Mouse (Mus musculus) left cerebral cortex, adult 2 months (tissue): ENCODE measurements around the gene Pip4k2b. TPM values are rescaled to one million over a fixed set of nuclear protein-coding genes. Genes with fewer than 3 reads are reported as not detected.

ENCODE experiments used
- DNase-seq, 2 experiments: peaks; one replicate each; pipeline ENCODE4 v3.0.0; 2021 to 2022; ENCODE audit warnings: low spot score in 2 of 2, mixed read lengths in 1 of 2; ENCODE audit errors: extremely low spot score in 1 of 2
- H3K27ac ChIP-seq: fragments of 200-600 bp; 2 replicates; pipeline ENCODE4 v1.8.1; 2022
- H3K4me3 ChIP-seq: fragments of 200-600 bp; 2 replicates; pipeline ENCODE4 v1.8.1; 2022
- CTCF ChIP-seq: fragments of 200-600 bp; IDR thresholded peaks from 2 replicates; pipeline ENCODE4 v1.8.1; 2022; ENCODE audit warnings: antibody characterized with exemption, mild to moderate bottlenecking, moderate library complexity
- intact Hi-C: fragments of 180-260 bp; cut with DNase I; formaldehyde crosslinking; loops from one replicate; pipeline ENCODE4 v1.15.1; 2025
- total RNA-seq, 2 experiments: library from RNA; stranded (reverse); gene quantifications; 2 replicates each; pipeline ENCODE4 v1.2.3; 2021

Gene Pip4k2b
- total RNA-seq, 2 experiments from 2014 or later = 114 to 117 TPM

GRCm38 (mm10) chr11:97697891-97698529 is 46.5 kb downstream of the Pip4k2b start:
- no peak for TF ChIP-seq CTCF
- peak overlapping the region; percentile 85 for H3K27ac ChIP-seq
- intact Hi-C loops = loop anchor here (5.0 kb wide), 1 partner anchor 36 kb away; the partner anchor contains the start of gene Mllt6
- DNase-seq = no peak
- H3K4me3 ChIP-seq = peak overlapping the region; percentile 78

DNA sequence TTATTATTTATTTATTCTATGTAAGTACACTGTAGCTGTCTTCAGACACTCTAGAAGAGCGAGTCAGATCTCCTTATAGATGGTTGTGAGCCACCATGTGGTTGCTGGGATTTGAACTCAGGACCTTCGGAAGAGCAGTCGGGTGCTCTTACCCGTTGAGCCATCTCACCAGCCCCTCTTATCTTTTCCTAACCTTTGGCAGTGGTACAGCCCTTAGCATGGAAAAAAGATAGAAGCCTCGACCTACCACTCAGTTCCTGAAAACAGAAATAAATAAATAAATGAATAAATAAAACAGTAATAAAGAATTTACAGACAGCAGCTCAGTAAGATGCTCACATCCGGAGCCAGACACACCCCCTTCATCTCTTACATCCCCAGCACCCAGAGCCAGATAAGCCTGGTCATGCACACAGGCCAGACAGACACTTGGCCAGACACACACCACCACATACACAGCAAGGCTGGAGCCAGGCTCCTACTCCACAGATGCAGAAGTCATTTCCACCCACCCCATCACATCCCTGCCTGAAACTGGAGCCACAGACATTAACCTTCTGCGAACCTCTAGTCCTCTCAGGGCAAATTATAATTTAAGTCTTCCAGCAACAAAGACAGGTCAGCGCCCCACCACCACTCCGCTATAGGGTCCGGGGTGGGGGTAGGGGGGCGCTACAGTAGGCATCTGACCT is 47.2 kb downstream of the Pip4k2b start:
- Histone ChIP-seq H3K27ac (no peak overlapping the region), H3K4me3 (no peak overlapping the region; the same call in 1 of the 2 replicates)
- intact Hi-C loops = loop anchor here (5.0 kb wide), 1 partner anchor 35 kb away; the partner anchor contains the start of gene Mllt6
- no peak for TF ChIP-seq CTCF
- DNase-seq = no peak

- no peak for DNase-seq
- H3K27ac ChIP-seq = no peak overlapping the region
- no peak overlapping the region for H3K4me3 ChIP-seq
- intact Hi-C loops = loop anchor here (5.0 kb wide), 1 partner anchor 34 kb away; the partner anchor contains the start of gene Mllt6
- TF ChIP-seq CTCF = no peak
Measured at GRCm38 (mm10) chr11:97696669-97697068, 47.8 kb downstream of the Pip4k2b start.

- Histone ChIP-seq H3K4me3 (no peak overlapping the region), H3K27ac (peak overlapping the region; percentile 26; the same call in 1 of the 2 replicates)
- no peak for DNase-seq
- intact Hi-C loops = loop anchor here (5.0 kb wide), 1 partner anchor 34 kb away; the partner anchor contains the start of gene Mllt6
- no peak for TF ChIP-seq CTCF
Measured at GRCm38 (mm10) chr11:97695712-97696401, 48.6 kb downstream of the Pip4k2b start.

DNA sequence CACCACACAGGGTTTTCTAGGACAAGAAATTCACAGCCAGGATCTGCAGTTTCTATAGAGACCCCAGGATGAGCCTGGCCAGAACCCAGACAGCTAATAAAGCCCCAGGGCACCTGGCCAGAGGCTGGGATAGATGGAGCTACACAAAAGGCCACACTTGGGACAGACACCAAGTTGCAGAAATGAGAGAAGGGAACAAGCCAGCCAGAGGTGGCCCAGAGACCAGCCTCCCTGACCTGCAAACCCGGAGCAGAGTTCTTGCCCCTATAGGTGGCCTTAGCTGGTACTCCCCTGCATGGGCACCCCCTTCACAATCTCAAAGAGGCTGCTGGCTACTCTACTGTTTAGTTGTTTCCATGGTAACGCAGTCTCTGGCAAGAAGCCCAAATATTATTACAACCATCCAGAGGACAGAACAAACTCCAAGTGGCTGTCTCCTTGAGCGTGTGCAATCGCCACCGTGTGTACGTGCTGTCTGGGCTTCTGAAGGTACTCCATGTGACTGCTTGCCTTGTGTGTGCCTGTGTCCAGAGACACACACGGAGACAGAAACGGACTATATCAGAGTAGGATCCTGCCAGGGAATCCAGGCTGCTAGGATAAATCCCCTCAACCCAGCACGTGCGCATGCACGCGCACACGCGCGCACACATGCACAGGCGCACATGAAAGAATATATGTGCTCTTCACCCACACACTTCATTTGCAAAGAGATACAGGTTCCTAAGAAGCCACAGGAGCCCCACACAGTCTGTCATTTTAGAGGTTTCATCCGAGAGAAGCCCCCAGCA is 49.4 kb downstream of the Pip4k2b start:
- peak in 1 of 2 experiments; percentile 44 for DNase-seq
- Histone ChIP-seq H3K4me3 (no peak overlapping the region), H3K27ac (peak overlapping the region; percentile 26; the same call in 1 of the 2 replicates)
- no peak for TF ChIP-seq CTCF
- intact Hi-C loops = loop anchor here (5.0 kb wide), 2 partner anchors 33 to 208 kb away; partner anchors contain the start of gene Mllt6

DNA sequence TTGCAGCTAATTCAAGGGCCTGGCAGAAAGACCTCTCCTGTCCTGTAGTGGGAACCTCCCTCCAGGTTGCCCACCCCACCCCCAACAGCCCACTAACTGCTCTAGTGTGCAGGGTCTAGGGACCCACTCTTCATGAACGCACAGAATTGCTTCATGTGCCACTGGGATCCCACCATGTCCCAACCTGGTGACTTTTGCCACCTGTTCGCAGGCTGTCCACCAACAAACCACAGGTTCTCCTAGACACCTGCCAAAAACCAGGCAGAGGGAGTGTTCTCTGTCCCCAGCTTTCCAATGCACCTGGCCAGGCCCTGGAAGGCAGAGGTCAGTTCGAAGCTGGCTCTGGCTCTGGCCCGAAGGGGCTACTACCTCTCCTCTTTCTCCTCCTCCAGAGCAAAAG is 50.1 kb downstream of the Pip4k2b start:
- H3K4me3 ChIP-seq = no peak overlapping the region
- TF ChIP-seq CTCF = no peak
- H3K27ac ChIP-seq = no peak overlapping the region
- intact Hi-C loops = loop anchor here (5.0 kb wide), 1 partner anchor 207 kb away; no protein-coding TSS in a partner anchor
- no peak for DNase-seq

- peak; percentile 83 for TF ChIP-seq CTCF
- no peak overlapping the region for H3K4me3 ChIP-seq
- intact Hi-C loops = loop anchor here (1.0 to 5.0 kb wide), 2 partner anchors 45 to 203 kb away; no protein-coding TSS in a partner anchor
- DNase-seq = peak in 1 of 2 experiments; percentile 69
- H3K27ac ChIP-seq = no peak overlapping the region
Measured at GRCm38 (mm10) chr11:97689861-97690260, 54.6 kb downstream of the Pip4k2b start.

- Histone ChIP-seq H3K27ac (no peak overlapping the region), H3K4me3 (no peak overlapping the region)
- intact Hi-C loops = no loop called here
- no peak for DNase-seq
- TF ChIP-seq CTCF = no peak
Measured at GRCm38 (mm10) chr11:97687061-97687460, 57.4 kb downstream of the Pip4k2b start.

- Histone ChIP-seq H3K27ac (peak overlapping the region; percentile 32; the same call in 1 of the 2 replicates), H3K4me3 (peak overlapping the region; percentile 48)
- TF ChIP-seq CTCF = no peak
- intact Hi-C loops = no loop called here
- DNase-seq = no peak
Measured at GRCm38 (mm10) chr11:97686322-97686908, 58.1 kb downstream of the Pip4k2b start.

DNA sequence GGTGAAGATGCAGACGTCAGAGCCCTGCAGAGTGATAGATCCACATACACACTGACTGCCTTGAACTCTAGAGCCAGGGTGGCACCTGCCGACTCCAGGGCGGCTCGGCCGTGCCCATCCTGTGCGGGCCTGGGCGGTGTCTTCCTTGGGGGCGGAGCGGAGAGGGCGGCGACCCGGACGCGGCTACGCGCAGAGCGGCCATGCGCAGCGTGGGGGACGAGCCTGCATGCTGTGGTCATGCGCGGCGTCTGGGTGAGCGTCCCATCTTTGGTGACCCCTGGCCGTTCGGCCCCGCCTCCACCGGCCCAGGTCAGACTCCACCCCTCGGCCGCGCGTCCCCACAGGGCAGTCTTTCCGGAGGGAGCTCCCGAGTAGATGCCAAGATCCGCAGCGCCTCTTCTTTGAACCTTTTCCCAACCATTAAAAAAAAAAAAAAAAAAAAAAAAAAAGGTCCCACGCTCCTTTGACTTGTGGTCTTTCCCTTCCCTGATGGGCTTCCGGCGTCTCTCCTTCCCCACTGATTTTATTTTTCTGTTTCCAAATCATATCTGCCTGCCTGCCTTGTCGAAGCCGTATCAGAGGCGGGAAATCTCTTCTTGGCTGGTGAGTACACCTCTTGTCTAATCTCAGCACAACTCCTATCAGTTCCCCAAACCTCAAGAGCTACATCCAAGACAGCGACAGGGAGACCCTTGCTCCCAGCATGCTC is 58.7 kb downstream of the Pip4k2b start, which contains the start of gene Cisd3:
Gene Cisd3, plus strand, starts transcription at position 214 of the 709 bp plus-strand sequence.
- DNase-seq = peak; percentile 88
- intact Hi-C loops = loop anchor here (1.0 kb wide), 1 partner anchor 55 kb away; no protein-coding TSS in a partner anchor
- peak within 1 kb of the TSS; percentile 48 for H3K4me3 ChIP-seq
- TF ChIP-seq CTCF = no peak
- peak within 1 kb of the TSS; percentile 79 for H3K27ac ChIP-seq
